Mouse (Mus musculus) layer of hippocampus, adult 2 months (tissue): ENCODE measurements at regions not wholly inside any gene's neighbourhood (a gene's known extent, or its start where the extent isn't known, plus 50 kb on each side); places are given as distances from the start of the nearest gene placed in this dataset.

Experiments
- DNase-seq, 2 experiments: peaks; one replicate each; pipeline ENCODE4 v3.0.0; 2022; ENCODE audit warnings: low spot score in 2 of 2
- H3K27ac ChIP-seq: fragments of 200-600 bp; 2 replicates; pipeline ENCODE4 v1.8.1; 2022
- H3K4me3 ChIP-seq: fragments of 200-600 bp; 2 replicates; pipeline ENCODE4 v1.8.1; 2022; ENCODE audit warnings: mild to moderate bottlenecking
- CTCF ChIP-seq: fragments of 200-600 bp; conservative IDR thresholded peaks from 2 replicates; pipeline ENCODE4 v1.8.1; 2022; ENCODE audit warnings: antibody characterized with exemption, mild to moderate bottlenecking, moderate library complexity

GRCm38 (mm10) chr7:113075371-113075770 lies 121.6 kb downstream of the Rassf10 start:
- H3K27ac ChIP-seq = no peak overlapping the region
- no peak overlapping the region for H3K4me3 ChIP-seq
- DNase-seq = no peak
- TF ChIP-seq CTCF = no peak

- Histone ChIP-seq H3K27ac (no peak overlapping the region), H3K4me3 (no peak overlapping the region)
- no peak for TF ChIP-seq CTCF
- no peak for DNase-seq
Measured at GRCm38 (mm10) chr7:113076243-113076642, 122.5 kb downstream of the Rassf10 start.

GRCm38 (mm10) chr7:113081120-113081519 lies 126.1 kb upstream of the Arntl start:
- TF ChIP-seq CTCF = no peak
- Histone ChIP-seq H3K27ac (no peak overlapping the region), H3K4me3 (no peak overlapping the region)
- no peak for DNase-seq

DNA sequence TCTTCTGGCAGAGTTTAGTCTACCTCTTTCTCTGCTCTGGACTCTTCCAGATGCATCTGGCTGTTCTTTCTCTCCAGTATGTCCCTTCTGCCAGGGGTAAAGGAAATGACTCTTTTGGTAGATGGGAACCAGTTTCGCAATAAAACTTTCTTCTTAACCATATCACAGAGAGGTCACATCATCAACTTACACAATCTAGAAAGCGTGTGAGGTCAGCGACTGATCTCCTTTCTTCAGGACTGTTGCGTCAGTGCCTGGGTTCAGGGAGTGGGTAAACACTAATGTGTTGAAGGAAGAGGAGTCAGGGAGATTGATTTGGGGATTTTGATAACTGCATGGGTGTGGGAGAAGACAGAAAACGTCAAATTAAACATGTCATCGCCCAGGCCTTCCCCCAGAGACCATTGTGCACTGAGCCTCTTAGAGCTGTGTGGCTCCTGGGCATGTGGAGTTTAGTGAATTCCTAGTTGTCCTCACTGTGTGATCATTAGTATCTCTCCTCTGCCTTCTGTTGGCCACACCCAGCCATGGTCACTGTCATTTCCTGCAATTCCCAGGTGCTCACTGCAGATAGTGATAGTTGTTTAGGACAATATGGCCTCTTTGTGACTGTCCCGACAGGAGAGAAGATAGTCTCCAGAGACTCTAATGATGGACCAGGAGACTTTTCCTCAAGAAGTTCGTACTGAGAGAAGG lies 122.2 kb upstream of the Arntl start:
- TF ChIP-seq CTCF = no peak
- no peak overlapping the region for H3K4me3 ChIP-seq
- no peak overlapping the region for H3K27ac ChIP-seq
- no peak for DNase-seq

DNA sequence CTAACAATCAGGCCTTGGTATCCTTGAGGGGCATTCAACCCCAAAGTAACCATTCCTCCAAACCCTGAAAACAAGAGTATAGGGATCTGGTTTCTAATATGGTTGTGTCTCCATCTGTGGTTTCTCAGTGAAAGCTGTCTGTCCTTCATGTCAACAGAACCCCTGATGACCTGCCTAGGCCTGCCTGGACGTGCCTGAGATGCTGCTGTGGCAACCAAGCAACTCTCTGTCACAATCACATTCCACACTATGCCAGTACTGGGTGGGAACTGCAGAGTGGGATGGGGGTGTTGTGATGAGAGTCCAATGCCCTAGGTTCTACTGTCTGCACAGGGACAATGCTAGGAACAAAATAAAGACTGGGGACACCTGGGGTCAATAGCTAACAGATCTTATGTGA lies 121.1 kb upstream of the Arntl start:
- DNase-seq = no peak
- no peak overlapping the region for H3K4me3 ChIP-seq
- no peak overlapping the region for H3K27ac ChIP-seq
- no peak for TF ChIP-seq CTCF

GRCm38 (mm10) chr7:113087646-113088045 lies 119.6 kb upstream of the Arntl start:
- Histone ChIP-seq H3K27ac (no peak overlapping the region), H3K4me3 (no peak overlapping the region)
- no peak for TF ChIP-seq CTCF
- no peak for DNase-seq

- TF ChIP-seq CTCF = no peak
- Histone ChIP-seq H3K27ac (no peak overlapping the region), H3K4me3 (no peak overlapping the region)
- no peak for DNase-seq
Measured at GRCm38 (mm10) chr7:113089044-113089443, 118.2 kb upstream of the Arntl start.

- TF ChIP-seq CTCF = no peak
- Histone ChIP-seq H3K27ac (no peak overlapping the region), H3K4me3 (no peak overlapping the region)
- DNase-seq = no peak
Measured at GRCm38 (mm10) chr7:113093931-113094330, 113.3 kb upstream of the Arntl start.

DNA sequence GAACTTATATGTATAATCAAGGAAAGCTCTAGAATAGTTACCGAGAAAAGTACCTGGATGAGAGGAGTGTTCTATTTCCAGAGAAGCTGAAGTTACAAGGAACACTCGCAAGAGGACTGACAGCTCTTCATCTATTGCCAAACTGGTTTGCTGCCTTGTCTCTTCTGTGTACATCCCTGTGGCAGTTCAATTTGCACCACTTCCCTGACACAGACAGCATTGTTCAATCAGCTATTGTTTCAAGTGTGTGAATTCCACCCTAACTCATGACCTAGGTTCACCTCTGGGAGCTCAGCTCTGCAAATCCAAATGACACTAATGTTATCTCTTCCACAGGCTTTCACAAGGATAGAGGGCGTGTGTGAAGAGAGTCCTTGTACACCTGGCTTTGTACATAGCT lies 112.2 kb upstream of the Arntl start:
- no peak for TF ChIP-seq CTCF
- DNase-seq = no peak
- Histone ChIP-seq H3K4me3 (no peak overlapping the region), H3K27ac (no peak overlapping the region)

GRCm38 (mm10) chr7:113104265-113104664 lies 103.0 kb upstream of the Arntl start:
- no peak for DNase-seq
- no peak overlapping the region for H3K4me3 ChIP-seq
- H3K27ac ChIP-seq = no peak overlapping the region
- TF ChIP-seq CTCF = no peak

DNA sequence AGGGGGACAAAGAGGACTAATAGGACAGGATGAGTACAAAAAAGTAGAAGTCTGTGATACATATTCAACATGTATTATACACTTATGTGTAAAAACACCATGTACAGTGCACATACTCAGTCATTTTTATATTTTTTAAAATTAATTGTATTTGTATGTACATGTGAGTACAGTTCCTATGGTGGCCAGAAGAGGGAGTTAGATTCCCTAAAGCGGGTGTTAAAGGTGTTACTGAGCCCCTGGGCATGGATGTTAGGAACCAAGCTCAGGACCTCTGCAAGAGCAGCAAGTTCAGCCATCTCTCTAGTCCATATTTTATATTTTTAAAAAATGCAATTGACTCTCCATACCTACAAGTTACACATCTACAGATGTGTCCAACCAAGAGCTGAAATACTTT lies 101.9 kb upstream of the Arntl start:
- H3K27ac ChIP-seq = no peak overlapping the region
- peak; percentile 60 for TF ChIP-seq CTCF
- no peak for DNase-seq
- H3K4me3 ChIP-seq = no peak overlapping the region

DNA sequence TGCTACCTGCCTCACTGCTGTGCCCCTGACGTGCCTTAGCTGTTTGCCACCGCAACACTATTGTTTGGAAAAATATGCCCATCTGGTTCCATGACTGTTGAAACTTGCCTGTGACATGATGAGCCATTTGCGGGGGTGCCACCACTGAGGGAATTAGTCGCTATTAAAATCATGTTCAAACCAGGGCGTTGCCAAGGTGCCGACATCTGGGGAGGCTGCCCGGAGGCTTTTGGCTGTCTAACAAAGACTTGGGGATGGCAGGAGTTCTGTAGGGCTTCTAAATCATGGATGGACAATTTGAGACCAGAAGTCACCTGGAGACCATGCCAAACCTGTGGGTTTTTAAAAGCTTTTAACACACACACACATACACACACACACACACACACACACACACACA lies 100.5 kb upstream of the Arntl start:
- Histone ChIP-seq H3K27ac (0 out of 2 replicates have a peak overlapping the region, but pooled peaks have one; percentile 18), H3K4me3 (no peak overlapping the region)
- DNase-seq = peak; percentile 11 to 20
- TF ChIP-seq CTCF = no peak

DNA sequence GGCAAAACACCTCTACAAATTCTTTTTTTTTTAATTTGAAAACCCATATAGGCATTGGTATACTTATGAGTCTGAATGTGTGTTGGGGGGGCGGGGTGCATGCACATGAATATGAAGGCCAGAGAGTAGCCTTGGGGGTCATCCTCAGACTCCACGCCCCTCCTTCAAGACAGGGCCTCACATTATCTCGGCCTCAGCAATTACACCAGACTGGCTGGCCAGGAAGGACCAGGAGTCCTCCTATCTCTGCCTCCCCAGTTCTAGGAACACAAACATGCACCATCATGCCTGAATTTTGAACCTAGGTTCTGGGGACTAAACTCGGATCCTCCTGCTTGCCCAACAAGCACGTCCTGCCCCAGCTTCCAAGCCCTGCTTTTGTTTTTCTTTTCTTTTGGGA lies 99.3 kb upstream of the Arntl start:
- DNase-seq = no peak
- H3K27ac ChIP-seq = no peak overlapping the region
- no peak for TF ChIP-seq CTCF

GRCm38 (mm10) chr7:113108442-113109000 lies 98.7 kb upstream of the Arntl start:
- TF ChIP-seq CTCF = no peak
- Histone ChIP-seq H3K27ac (no peak overlapping the region), H3K4me3 (no peak overlapping the region)
- DNase-seq = no peak

More for the DNA sequence above, 99.3 kb upstream of the Arntl start:
- no peak overlapping the region for H3K4me3 ChIP-seq
